Mouse (Mus musculus) heart, embryonic 10.5 days (tissue): Measurements from ENCODE around the gene Timm10b. TPM values are rescaled to one million over a fixed set of nuclear protein-coding genes. Genes with fewer than 3 reads are reported as not detected.

Experiments used
- DNase-seq: peaks from one replicate; pipeline ENCODE4 v3.0.0-alpha.2; 2017; ENCODE audit warnings: low spot score
- H3K27ac ChIP-seq: fragments of 300-500 bp; sonication (generic); 2 replicates; pipeline ENCODE4 v1.5.1; 2016; ENCODE audit warnings: mild to moderate bottlenecking
- H3K27me3 ChIP-seq: fragments of 300-500 bp; sonication (generic); 2 replicates; pipeline ENCODE4 v1.6.1; 2016; ENCODE audit warnings: mild to moderate bottlenecking; ENCODE audit not compliant: poor library complexity, insufficient read depth, severe bottlenecking
- H3K36me3 ChIP-seq: fragments of 300-500 bp; sonication (generic); 2 replicates; pipeline ENCODE4 v1.6.1; 2016; ENCODE audit warnings: mild to moderate bottlenecking, moderate library complexity
- H3K4me1 ChIP-seq: fragments of 300-500 bp; sonication (generic); 2 replicates; pipeline ENCODE4 v1.6.1; 2016; ENCODE audit warnings: mild to moderate bottlenecking
- H3K4me3 ChIP-seq: fragments of 300-500 bp; sonication (generic); 2 replicates; pipeline ENCODE4 v1.5.1; 2016; ENCODE audit warnings: mild to moderate bottlenecking, moderate library complexity
- H3K9me3 ChIP-seq: fragments of 300-500 bp; sonication (generic); 2 replicates; pipeline ENCODE4 v1.6.1; 2016; ENCODE audit warnings: mild to moderate bottlenecking, moderate library complexity
- WGBS: fragments of 180-500 bp; shearing (Covaris S2); methylation state at CpG from one replicate; pipeline ENCODE4 v1.1.7; 2016; 5-methylcytosine and 5-hydroxymethylcytosine counted together
- polyA plus RNA-seq: library from polyadenylated mRNA; unstranded; fragments of >200 nt; fragmentation: Nextera tagmentation; extraction: Ambion mirVana; gene quantifications from 2 replicates; pipeline ENCODE4 v1.2.1, GENCODE M21; 2016

The Timm10b gene
- polyA plus RNA-seq, 1 experiment from 2014 or later = 179 TPM

DNA sequence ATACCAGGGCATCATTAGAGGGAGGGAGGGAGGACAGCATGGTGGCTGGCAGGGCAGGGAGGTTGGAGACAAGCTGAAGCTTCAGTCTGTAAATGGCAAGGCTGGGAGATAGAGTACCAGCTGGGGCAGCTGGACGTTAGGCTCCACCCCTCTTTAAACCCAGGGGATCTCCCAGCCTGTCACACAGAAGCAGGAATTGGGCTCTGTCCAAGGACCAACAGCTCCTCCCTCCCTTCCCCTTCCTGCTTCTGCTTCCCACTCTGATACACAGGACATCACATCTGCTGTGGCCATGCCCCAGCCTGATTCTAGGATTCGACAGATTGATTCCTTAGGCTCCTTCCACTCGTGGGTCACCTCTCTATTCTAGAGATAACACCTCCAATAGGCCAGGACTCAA, 11.2 kb upstream of the Timm10b start:
- Histone ChIP-seq H3K27me3 (no peaks in the 10 kb centered on the region), H3K4me3 (no peak overlapping the region), H3K9me3 (no peaks in the 10 kb centered on the region), H3K27ac (no peak overlapping the region), H3K4me1 (peaks cover 45% of the 10 kb centered on the region), H3K36me3 (peaks cover 11% of the 10 kb centered on the region)
- peak; percentile 74 for DNase-seq
- WGBS = 15% methylated on average over 3 of the region's 3 CpGs

DNA sequence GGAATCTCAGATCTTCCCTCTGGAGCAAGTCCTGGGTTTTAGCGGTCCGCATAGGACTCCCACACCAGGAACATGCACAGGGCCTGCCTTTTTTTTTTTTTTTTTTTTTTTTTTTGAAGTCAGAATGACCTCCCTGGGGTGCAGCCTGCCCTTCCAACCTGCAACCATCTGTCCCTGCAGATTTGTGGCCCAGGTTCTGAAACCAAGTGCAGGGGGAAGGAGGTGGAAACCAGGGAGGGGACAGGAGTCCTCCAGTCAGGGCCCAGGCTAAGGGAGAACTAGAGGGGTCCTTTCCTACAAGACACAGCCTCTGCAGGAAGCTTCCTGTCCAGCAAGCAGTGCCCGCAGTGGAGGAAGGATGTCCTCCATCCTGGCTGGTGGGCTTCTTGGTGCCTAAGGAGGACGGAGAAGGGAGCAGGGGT, 7.3 kb upstream of the Timm10b start:
- peaks cover 51% of the 10 kb centered on the region for H3K4me1 ChIP-seq
- H3K27ac ChIP-seq = peak overlapping the region; percentile 94
- no peaks in the 10 kb centered on the region; the same call in 1 of the 2 replicates for H3K27me3 ChIP-seq
- DNase-seq = peak; percentile 73
- H3K4me3 ChIP-seq = peak overlapping the region; percentile 79
- peaks cover 22% of the 10 kb centered on the region for H3K36me3 ChIP-seq
- no peaks in the 10 kb centered on the region for H3K9me3 ChIP-seq
- WGBS = 17% methylated on average over 4 of the region's 4 CpGs

DNA sequence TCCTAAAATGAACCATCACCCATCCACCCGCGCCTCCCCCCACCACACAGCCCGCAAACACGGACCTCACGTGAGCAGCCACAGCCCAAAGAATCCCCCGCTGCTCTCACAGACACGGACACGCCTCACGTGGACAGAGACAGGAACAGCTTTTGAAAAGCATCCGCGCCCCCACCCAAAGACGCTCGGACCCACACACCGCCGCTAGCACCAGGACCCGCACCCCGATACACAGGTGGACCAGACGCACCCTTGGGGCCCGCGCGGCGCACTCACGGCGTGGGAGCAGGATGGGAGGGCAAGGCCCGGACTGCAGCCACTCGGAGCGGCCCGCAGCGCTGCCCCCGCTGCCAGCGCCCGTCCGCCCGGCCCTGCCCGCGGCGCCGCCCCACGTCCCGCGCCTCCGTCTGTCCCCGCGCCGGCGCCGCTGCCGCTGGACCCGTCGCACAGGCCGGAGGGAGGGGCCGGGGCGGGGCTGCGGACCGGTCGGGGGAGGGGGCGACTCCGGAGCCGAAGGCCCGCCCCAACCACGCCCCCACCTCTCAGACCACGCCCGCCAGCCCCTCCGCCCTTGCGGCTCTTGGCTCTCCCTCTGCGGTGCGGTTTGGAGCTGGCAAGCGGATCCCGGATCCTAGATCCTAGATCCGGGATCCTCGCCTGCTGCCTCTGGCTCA, 6.6 kb upstream of the Timm10b start, which contains the start of gene Trim3:
Trim3 (minus strand) TSS at position 445 of the 674 bp plus-strand sequence.
- H3K27ac ChIP-seq = peak within 1 kb of the TSS; percentile 94
- no peaks in the 10 kb centered on the region; the same call in 1 of the 2 replicates for H3K27me3 ChIP-seq
- H3K36me3 ChIP-seq = peaks cover 29% of the 10 kb centered on the region
- peaks cover 52% of the 10 kb centered on the region for H3K4me1 ChIP-seq
- peak; percentile 94 for DNase-seq
- under 1% methylated on average over 43 of the region's 71 CpGs for WGBS
- H3K4me3 ChIP-seq = peak within 1 kb of the TSS; percentile 79
- H3K9me3 ChIP-seq = no peaks in the 10 kb centered on the region

DNA sequence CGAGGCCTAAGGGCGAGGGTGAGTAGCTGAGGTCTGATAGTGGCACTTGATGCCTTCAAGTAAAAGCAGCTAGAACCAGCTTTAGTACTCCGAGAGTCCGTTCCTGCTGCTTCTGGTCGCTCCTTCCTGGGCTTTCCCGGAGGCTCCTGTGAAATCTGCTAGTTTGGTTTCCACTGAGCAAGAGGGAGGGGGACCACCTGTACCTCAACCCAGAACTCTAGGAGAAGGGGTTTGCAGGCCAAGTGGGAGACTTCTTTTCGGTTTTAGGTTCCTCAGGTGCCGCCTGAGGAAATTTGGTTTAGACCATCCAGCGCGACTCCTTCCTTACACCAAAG, 6.1 kb upstream of the Timm10b start:
- Histone ChIP-seq H3K27ac (peak overlapping the region; percentile 94), H3K36me3 (peaks cover 34% of the 10 kb centered on the region), H3K4me1 (peaks cover 48% of the 10 kb centered on the region), H3K4me3 (peak overlapping the region; percentile 79), H3K27me3 (no peaks in the 10 kb centered on the region; the same call in 1 of the 2 replicates), H3K9me3 (no peaks in the 10 kb centered on the region)
- 7% methylated on average over 10 of the region's 10 CpGs for WGBS
- no peak for DNase-seq

DNA sequence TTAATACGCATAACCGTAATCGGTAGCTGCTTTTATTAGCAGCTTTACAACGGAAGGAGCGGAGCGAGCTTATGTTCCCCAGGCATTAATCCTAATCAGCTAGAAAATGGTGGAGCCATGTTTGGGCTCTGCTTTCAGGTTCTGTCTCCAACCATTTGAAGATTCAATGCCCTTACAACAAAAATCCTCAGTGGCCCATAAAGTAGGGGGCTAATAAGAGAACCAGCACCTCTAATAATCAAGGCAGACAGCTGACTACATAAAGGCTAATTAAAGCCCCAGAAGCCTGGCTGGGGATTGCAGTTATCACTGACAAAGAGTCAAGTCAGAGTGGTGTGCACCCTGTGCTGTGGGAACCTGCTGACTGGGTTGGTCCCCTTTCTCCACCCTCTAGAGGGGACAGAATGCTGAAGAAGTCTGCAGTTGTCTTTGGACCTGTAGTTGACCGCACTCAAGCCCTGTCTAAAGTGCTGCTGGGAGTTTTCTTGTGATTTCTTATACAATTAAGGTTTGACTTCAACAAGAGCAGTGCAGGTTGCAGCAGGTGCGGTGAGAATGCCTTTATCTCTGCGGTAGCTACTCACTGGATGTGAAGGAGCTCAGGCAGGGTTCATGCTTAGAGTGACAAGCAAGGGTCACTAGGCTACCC, 5.5 kb upstream of the Timm10b start:
- Histone ChIP-seq H3K27me3 (no peaks in the 10 kb centered on the region; the same call in 1 of the 2 replicates), H3K4me3 (peak overlapping the region; percentile 79; the same call in 1 of the 2 replicates), H3K9me3 (no peaks in the 10 kb centered on the region), H3K27ac (peak overlapping the region; percentile 94; the same call in 1 of the 2 replicates), H3K36me3 (peaks cover 36% of the 10 kb centered on the region), H3K4me1 (peaks cover 48% of the 10 kb centered on the region)
- DNase-seq = peak; percentile 72
- WGBS = 61% methylated on average over 9 of the region's 9 CpGs

DNA sequence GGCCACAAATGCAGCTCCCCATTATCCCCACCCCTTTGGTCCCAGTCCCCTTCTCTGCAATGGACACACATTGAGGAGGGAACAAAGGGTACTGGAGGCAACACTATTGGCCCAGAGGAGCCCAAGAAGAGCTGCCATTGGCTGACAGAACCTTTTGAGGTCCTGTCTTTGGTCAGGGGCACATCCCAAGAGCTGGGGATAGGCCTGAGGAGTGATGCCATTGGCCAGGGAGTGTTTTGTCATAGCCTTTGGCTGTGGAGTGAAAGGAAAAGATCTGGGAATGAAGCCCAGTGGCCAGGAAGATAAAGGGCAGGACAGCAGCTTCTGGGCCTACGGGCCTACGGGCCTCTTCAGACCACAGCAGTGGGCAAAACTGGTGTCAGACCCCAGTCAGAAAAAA, 4.1 kb upstream of the Timm10b start:
- DNase-seq = no peak
- peaks cover 40% of the 10 kb centered on the region for H3K4me1 ChIP-seq
- H3K4me3 ChIP-seq = no peak overlapping the region
- no peak overlapping the region for H3K27ac ChIP-seq
- 100% methylated on average over 2 of the region's 2 CpGs for WGBS
- H3K9me3 ChIP-seq = no peaks in the 10 kb centered on the region
- H3K36me3 ChIP-seq = peaks cover 36% of the 10 kb centered on the region
- no peaks in the 10 kb centered on the region; the same call in 1 of the 2 replicates for H3K27me3 ChIP-seq

DNA sequence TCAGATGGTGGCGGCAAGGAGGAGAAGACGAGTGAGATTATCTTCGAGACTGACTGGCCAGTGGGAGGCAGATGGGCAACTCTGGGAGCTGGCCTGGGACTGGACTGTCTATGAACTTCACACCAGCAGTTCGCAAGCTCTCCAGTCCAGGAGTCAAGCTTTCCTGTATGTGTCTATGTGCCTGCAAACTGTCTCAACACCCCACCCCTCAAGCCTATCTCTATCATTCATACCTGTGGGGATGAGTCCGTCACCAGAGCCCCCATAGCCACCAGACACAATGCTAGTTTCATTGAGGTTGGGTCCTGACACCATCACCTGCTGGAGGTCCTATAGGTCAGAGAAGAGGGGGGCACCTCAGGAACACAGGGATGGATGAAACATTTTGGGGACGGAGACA, 1.1 kb upstream of the Timm10b start:
- Histone ChIP-seq H3K4me3 (no peak overlapping the region), H3K36me3 (peaks cover 44% of the 10 kb centered on the region), H3K27ac (no peak overlapping the region), H3K9me3 (no peaks in the 10 kb centered on the region), H3K27me3 (no peaks in the 10 kb centered on the region; the same call in 1 of the 2 replicates), H3K4me1 (peaks cover 39% of the 10 kb centered on the region)
- 87% methylated on average over 6 of the region's 6 CpGs for WGBS
- DNase-seq = no peak

DNA sequence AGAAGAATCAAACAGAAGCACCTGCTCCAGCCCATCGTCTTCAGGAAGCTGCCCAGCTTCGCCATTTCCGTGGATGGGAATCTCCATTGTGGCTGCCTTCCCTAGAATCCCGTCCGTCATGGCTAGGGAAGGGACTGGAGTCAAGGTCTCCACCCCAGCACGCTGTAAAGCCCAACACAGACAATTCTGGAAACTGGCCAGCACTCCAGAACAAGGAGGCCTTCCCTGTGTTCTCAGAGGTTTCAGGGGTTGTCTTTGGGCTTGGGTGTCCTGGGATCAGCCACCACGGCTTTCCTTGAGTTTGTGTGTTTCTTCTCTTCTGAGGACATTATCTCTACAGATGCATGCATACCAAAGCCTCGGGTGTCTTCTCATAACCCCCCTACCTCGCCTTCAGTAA, 552 bp upstream of the Timm10b start:
- Histone ChIP-seq H3K4me3 (peak overlapping the region; percentile 74), H3K36me3 (peaks cover 45% of the 10 kb centered on the region), H3K4me1 (peaks cover 34% of the 10 kb centered on the region), H3K27ac (0 out of 2 replicates have a peak overlapping the region, but pooled peaks have one; percentile 87), H3K9me3 (no peaks in the 10 kb centered on the region), H3K27me3 (no peaks in the 10 kb centered on the region; the same call in 1 of the 2 replicates)
- no peak for DNase-seq
- 70% methylated on average over 9 of the region's 9 CpGs for WGBS

DNA sequence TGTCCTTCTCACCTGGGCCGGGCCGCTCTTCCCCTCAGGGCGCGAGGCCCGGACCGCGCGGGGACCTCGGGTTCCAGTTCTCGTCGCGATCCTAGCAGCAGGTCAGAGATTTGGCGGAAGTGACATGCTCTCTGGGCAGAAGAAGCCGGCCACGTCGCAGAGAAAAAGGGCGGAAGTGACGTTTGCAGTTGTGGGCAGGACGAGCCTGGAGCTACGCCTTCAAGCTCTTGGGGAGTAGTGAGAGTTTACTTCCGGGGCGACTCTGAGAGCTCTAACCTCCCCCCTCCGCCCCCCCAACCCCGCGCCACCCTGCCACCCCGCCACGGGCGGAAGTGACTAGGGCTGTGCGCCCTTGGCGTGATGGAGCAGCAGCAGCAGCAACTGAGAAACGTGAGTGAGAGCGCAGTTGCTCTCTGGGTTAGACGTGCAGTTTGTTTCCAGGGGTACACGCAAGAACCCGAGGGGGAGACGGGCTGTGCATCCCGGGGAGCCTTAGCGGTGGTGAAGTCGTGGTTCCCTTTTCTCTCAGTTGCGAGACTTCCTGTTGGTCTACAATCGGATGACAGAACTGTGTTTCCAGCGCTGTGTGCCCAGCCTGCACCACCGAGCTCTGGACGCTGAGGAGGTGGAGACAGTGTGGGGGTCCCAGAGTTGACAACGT, 507 bp downstream of the Timm10b start, which contains the start of the genes Arfip2 and Gm45799:
Arfip2 (minus strand) TSS at position 184 of the 661 bp plus-strand sequence.
Gm45799 (plus strand) TSS at position 320 of the 661 bp plus-strand sequence.
- Histone ChIP-seq H3K4me1 (peaks cover 28% of the 10 kb centered on the region), H3K36me3 (peaks cover 45% of the 10 kb centered on the region), H3K27ac (peak within 1 kb of the TSS; percentile 87), H3K9me3 (no peaks in the 10 kb centered on the region), H3K4me3 (peak within 1 kb of the TSS; percentile 74), H3K27me3 (no peaks in the 10 kb centered on the region; the same call in 1 of the 2 replicates)
- DNase-seq = peak; percentile 99
- WGBS = under 1% methylated on average over 45 of the region's 45 CpGs

DNA sequence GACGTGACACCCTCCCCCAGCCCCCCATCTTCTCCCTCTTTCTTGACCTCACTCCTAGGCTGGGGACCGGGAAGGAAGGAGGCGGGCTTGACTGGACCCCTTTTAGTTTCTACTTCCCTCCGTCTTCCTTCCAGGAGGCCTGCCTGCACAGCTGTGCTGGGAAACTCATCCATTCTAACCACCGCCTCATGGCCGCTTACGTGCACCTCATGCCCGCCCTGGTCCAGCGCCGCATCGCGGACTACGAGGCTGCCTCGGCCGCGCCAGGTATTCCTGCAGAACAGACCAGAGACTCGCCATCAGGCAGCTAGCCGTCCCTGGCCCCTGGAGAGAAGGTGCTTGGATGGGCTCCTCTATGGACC, 1.0 kb downstream of the Timm10b start:
- Histone ChIP-seq H3K4me1 (peaks cover 28% of the 10 kb centered on the region), H3K36me3 (peaks cover 40% of the 10 kb centered on the region), H3K27ac (peak overlapping the region; percentile 87), H3K4me3 (peak overlapping the region; percentile 74), H3K9me3 (no peaks in the 10 kb centered on the region), H3K27me3 (no peaks in the 10 kb centered on the region)
- DNase-seq = peak; percentile 79
- WGBS = under 1% methylated on average over 18 of the region's 18 CpGs

DNA sequence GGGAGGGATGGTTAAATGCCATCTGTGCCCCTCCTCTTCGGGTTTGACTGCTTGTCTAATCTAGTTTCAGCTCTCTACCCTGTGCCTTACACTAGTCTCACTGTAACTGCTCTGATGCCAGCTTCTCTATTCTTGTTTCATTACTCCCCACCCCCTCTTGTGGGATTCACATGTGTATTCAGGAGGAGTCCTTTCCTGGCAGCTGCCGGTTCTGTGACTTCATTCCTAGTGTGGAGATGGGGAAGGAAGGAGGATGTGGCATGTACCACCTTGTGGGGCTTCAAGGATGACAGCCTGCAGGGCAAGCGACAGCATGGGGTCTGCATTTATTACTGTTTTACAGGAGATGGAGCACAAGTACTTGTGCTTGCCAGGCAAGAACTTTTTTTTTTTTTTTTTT, 2.1 kb downstream of the Timm10b start:
- DNase-seq = no peak
- 0 out of 2 replicates have a peak overlapping the region, but pooled peaks have one; percentile 74 for H3K4me3 ChIP-seq

DNA sequence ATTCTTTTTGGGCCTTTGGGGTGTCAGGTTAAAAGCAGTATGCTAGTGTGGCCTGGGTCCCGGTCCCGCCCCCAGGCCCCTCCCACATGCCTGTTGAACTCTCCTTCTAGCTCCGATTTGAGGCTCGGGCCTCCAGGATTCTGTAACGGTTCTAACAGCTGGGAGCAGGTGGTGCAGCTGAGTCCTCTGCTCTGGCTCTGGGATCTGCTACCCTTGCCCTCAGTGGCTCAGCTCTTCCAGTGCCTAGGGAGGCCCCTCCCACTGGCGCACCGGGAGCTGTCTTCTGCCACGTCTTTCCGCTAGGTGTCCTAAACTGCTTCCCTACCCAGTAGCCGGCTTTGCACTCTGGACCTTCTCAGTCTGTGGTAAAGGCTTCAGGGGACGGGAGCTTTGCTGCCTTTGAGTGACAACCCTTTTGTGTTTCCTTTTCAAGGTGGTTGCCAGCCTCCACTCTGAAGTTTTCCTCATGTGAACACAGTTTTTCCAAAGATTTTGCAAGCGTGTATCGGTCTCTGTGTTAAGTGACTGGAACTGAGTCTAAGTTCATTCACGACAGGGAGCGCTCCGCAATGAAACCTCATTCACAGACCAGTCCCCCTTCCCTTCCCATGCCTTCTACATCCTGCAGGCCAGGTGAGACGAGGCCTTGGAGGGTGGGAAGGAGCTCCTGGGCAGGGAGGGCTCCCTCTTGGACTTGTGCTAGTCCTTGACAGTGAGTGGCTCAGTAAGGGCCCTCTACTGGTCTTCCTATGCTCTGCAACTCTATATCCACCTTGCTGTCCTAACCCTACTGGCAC, 11.0 kb downstream of the Timm10b start, which contains the start of gene Dnhd1:
Dnhd1 (plus strand) TSS at position 189 of the 797 bp plus-strand sequence.
- H3K4me1 ChIP-seq = peaks cover 9% of the 10 kb centered on the region
- WGBS = 3% methylated on average over 17 of the region's 17 CpGs
- H3K27ac ChIP-seq = peak within 1 kb of the TSS; percentile 77
- no peaks in the 10 kb centered on the region for H3K27me3 ChIP-seq
- peak; percentile 94 for DNase-seq
- no peaks in the 10 kb centered on the region for H3K9me3 ChIP-seq
- H3K36me3 ChIP-seq = 0 out of 2 replicates have a peak, but pooled peaks cover 5% of the 10 kb centered on the region
- peak within 1 kb of the TSS; percentile 57 for H3K4me3 ChIP-seq

More for the DNA sequence above, 2.1 kb downstream of the Timm10b start:
- Histone ChIP-seq H3K27me3 (no peaks in the 10 kb centered on the region), H3K36me3 (peaks cover 30% of the 10 kb centered on the region), H3K4me1 (peaks cover 28% of the 10 kb centered on the region), H3K9me3 (no peaks in the 10 kb centered on the region), H3K27ac (no peak overlapping the region)
- WGBS = 56% methylated on average over 3 of the region's 3 CpGs
